Mouse (Mus musculus): ENCODE data around the gene Pgap3.

Pgap3 gene

GRCm38 (mm10) chr11:98381651-98382050 lies 18.6 kb downstream of the Pgap3 start:
- DNase-seq (ENCODE audit: low spot score), result no peak

DNA sequence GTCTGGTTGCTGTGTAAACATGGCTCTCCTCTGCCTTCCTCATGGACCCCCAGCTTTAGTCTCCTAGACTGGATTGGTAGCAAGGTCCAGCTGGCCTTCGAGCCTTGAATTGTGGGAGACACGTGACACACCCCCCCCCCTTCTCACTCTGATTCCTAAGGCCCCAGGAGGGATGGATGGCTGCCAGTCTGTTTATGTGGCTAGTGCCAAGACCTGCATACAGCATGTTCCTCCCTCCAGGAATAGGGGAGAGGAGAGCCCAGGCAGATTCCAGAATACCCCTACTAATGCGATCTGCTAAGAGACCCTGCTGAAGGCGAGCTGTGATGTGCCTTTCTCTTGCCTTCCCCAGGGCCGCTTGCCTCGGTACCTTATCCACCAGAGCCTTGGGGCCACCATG lies 20.2 kb downstream of the Pgap3 start:
- DNase-seq (ENCODE audit: low spot score), result no peak

GRCm38 (mm10) chr11:98379379-98379778 lies 20.9 kb downstream of the Pgap3 start:
- DNase-seq (ENCODE audit: low spot score), result no peak

DNA sequence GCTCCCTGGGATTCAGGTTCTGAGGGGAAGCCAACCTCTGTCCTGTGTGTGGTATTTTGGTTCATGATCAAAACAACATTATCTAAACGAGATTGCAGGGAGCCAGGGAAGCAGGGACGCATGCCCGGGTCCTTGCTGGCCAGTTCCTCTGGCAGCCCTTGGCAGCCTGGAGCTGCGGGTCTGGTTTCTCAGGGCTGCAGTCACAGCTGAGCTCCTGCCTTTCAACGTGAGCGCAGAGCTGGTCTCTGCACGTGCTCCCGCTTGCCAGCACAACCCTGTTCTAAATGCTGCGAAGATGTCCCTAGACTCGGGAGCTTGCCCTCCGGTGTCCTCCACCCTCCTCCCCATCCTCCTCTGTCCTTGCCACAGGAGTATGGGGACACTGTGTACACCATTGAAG lies 22.5 kb downstream of the Pgap3 start:
- no peak for DNase-seq (ENCODE audit: low spot score)

DNA sequence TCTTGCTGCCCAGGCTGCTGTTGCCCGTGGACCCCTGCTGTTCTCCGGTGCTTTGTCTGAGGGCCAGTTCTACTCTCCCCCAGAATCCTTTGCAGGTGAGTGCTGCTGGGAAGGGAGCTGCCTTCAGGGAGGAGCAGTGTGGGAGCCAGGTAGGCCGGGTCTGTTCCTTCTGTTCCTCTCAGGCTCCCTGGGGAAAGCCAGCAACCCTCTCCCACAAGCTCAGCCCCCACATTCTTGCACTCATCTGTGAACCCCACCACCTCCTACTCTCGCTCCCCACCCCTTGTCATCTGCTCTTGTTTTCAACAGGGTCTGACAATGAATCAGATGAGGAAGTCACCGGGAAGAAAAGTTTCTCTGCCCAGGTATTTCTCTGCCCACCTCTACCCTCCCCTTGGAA lies 23.5 kb downstream of the Pgap3 start:
- no peak for DNase-seq (ENCODE audit: low spot score)

DNA sequence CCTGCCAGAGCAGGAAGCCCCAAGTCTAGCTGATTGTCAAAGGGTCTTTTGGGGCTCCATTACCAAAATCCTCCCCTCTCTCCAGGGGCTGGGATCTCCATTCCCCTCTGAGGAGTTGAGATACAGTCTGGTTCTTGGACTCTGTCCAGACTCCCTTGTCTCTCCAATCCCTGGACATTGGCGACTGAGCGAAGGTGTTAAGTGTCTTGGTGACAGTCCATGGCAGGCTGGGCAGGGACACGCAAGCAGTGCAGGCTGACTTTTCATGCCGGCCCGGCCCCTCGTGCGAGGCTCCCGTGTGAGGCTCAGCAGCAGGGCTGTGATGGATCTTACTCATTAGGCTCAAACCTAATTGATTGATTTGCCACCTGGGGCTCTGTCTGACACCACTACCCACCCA lies 26.0 kb downstream of the Pgap3 start:
- DNase-seq (ENCODE audit: low spot score), result no peak

- no peak for DNase-seq (ENCODE audit: low spot score)
Observed at GRCm38 (mm10) chr11:98373244-98373643, 27.0 kb downstream of the Pgap3 start.

GRCm38 (mm10) chr11:98372406-98372805 lies 27.9 kb downstream of the Pgap3 start:
- peak; percentile 67 for DNase-seq (ENCODE audit: low spot score)

GRCm38 (mm10) chr11:98371556-98372240 lies 28.6 kb downstream of the Pgap3 start:
- no peak for DNase-seq (ENCODE audit: low spot score)

DNA sequence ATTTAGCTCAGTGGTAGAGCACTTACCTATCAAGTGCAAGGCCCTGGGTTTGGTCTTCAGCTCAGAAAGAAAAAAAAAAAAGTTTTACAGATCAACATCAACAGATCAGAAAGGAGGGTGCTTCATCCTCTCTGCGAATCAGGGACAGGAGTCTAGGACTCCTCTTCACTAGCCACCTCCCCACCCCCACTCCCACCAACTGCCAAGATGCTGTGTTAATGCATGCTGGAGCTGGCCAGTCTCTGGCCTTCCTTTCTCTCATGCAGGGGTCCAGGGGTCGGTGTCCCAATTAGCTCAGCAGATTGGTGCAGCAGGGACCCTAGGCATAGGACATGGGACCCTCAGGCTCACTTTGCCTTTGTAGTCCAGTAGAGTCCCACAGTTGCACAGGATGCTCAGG lies 29.7 kb downstream of the Pgap3 start:
- DNase-seq (ENCODE audit: low spot score), result no peak

GRCm38 (mm10) chr11:98369337-98369736 lies 31.0 kb downstream of the Pgap3 start:
- no peak for DNase-seq (ENCODE audit: low spot score)

GRCm38 (mm10) chr11:98367863-98368186 lies 32.5 kb downstream of the Pgap3 start:
- no peak for DNase-seq (ENCODE audit: low spot score)

DNA sequence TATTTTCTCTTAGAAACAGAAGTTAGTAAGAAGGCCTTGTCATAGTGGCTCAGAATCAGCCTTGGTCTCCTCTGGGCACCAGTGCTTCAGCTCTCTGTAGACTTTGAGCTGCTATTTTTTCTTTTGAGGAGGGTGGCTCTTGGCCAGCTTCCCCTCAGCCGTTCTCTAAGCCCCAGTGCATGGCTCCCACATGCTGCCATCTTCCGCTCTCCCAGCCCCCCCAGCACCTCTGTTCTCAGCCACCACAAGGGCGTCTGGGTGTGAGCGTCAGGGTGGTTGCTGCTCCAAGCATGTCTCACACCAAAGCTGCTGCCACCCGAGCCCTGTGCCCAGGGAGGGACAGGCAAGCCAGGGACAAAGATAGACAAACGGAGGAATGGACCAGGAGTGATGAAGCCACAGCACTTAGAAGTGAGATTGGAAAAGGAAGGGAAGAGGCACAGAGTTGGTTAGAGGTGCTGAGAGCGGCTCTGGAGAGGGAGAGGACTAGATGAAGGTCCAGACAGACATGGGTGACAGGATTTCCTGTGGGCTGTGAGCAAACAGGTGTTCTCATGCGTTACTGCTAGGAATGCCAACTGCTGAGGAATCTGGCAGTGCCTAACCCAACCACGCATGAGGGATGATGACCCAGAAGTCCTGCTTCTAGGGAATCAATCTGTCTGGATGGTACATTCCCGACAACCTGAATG lies 33.0 kb downstream of the Pgap3 start:
- no peak for DNase-seq (ENCODE audit: low spot score)

DNA sequence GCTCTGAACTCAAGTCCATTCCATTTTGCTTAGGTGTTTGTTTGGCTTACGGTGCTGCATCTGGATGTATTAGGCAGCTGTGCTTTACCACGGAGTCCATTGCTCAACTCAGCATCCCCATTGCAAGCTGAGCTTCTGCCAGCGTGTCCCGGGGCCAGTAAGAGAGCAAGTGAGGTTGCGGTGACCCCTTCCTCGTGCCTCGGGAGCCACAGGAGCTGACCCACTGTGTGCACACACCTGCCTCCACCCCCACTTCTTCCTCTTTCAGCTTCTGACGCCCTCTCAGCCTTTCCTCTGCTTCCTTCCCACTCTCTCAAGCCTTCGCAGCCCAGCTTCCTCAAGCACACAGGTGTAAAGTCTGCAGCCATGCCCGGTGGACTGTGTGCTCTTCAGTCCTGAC lies 34.0 kb downstream of the Pgap3 start:
- DNase-seq (ENCODE audit: low spot score), result no peak

DNA sequence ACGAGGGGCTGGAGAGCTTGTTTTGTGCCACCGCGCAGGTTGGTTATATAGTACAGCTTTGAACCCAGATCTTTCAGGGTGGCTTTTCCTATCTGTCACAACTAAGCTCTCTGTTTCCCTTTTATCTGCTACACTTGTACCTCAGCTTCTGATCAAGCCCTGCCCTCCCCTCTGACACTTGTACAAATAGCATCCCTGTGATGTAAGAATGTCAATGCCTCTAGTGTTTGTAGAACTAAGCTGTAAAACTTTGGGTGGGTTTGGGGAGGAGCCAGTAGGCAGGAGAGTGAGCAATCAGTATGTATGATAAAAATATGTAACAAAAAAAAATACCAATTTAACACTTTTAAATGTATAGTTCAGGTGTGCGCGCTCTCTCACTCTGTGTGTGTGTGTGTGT lies 35.9 kb downstream of the Pgap3 start:
- DNase-seq (ENCODE audit: low spot score), result no peak

GRCm38 (mm10) chr11:98363817-98364216 lies 36.5 kb downstream of the Pgap3 start:
- no peak for DNase-seq (ENCODE audit: low spot score)

DNA sequence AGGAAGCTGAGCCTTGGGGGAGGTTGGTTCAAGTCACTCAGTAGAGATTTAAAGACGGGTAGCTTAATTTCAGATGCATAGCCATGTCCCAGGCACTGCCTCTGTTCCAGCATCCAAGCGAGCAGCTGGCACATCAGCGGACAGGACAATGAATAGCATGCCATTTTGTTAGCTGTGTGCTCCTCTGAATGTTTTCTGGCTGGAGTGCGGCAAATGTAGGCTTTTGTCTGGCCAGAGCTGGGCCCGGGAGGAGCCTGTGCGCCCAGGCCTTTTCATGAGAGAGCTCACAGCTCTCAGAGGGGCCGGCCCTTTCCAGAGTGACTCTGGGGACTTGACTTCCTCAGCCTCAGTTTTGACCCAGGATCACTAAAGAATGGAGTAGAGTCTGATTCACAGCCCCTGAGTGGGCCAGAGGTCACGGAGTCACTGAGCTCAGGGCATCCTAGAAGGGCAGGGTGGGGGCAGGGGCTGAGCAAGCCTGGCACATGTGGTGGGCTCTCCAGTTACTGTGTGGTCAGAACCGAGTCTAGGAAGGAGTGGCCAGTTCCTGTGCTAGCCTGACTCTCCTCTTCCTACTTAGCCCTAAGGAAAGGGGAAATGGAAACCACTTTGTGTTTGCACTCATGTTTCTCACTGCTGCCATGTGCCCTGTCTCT lies 39.3 kb downstream of the Pgap3 start:
- DNase-seq (ENCODE audit: low spot score), result no peak

DNA sequence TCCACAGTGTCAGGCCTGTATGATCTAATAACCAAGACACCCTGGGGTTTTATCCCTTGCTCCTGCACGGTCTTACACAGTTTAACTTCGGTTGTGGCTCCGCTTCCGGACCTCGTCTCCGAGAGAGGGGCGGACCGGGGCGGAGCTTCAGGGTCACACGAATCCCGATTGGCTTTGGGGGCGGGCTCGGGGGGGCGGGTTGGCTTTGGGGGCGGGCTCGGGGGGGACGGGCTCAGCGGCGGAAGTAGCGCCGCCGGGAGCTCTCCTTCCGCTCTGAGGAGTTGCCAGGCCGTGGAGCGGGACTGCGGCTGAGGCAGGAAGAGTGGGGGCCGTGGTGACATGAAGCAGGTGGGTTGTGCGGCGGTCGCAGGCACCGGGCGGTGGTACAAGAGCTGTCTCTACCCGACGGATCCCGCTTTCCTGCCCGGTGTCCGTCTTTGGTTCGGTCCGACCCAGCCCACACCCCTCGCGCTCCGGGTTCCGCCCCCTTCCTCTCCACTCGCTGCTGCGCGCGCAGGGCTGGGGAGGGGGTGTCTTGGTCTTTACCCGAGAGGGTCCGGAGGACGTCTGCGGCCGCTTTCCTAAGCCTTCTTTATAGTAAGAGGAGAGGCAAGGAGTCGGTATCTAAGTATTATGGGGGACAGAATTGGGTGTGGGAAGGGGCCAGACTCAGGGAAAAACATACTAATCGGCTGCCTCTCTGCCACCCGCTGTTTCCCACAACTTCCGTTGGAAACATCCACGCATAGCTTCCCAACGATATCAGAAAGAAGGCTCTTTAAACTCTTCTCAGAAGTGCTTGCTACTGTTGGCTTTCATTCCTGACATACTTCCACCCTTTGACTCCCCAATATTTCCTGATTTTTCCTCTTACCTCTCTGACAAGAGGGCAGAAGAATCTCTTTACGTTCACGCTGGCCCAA lies 41.9 kb downstream of the Pgap3 start, which contains the start of gene Stard3:
Stard3 (plus strand) TSS at position 208 of the 923 bp plus-strand sequence.
- peak; percentile 91 for DNase-seq (ENCODE audit: low spot score)

DNA sequence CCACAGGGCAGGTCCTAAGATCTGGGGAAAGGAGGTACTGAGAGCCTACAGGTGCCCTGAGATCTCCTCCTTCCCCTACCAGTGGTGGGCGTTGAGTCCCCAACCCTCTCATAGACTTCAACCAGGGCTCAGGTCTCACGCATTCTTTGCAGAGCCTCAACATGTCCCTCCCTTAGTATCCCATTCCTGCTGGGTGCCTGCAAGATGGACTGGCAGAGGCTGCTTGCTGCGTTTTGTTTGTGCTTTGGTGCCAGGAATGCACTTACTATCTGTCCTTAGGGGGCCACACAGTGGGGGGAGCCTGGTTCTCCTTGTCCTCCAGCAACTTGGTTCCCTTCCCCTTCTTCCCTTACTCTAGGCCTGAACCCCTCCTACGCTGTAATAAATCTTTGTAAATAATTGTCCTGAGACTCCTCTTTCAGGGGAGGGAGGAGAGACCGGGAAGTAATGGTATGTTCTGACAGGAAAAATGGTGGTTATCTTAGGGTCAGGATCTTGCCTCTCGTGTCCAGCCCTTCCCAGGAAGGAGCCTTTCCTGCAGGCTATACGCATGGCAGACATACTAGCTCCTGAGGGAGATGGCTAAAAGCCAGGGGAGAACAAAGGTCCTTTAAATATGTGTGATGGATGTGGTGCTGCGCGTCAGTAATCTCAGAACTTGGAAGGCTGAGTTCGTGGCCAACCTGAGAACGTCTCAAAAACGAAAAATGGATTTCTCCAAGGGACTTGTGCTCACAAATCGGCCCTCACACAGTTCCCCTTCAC lies 42.7 kb downstream of the Pgap3 start:
- DNase-seq (ENCODE audit: low spot score), result no peak

GRCm38 (mm10) chr11:98356625-98357394 lies 43.5 kb downstream of the Pgap3 start:
- no peak for DNase-seq (ENCODE audit: low spot score)
